Mouse (Mus musculus) spleen, adult 2 months (tissue): Measurements from ENCODE around the gene Gtf2f2.

Source experiments
- CTCF ChIP-seq: fragments of 200-500 bp; IDR thresholded peaks from 2 replicates; pipeline ENCODE4 v1.5.1; 2011; ENCODE audit warnings: mild to moderate bottlenecking, inconsistent platforms; ENCODE audit not compliant: insufficient read depth, insufficient read length, insufficient replicate concordance; ENCODE audit errors: extremely low read depth
- POLR2A ChIP-seq: fragments of 200-500 bp; IDR thresholded peaks from 2 replicates; pipeline ENCODE4 v1.6.1; 2011; ENCODE audit warnings: low read depth, low read length, inconsistent platforms

DNA sequence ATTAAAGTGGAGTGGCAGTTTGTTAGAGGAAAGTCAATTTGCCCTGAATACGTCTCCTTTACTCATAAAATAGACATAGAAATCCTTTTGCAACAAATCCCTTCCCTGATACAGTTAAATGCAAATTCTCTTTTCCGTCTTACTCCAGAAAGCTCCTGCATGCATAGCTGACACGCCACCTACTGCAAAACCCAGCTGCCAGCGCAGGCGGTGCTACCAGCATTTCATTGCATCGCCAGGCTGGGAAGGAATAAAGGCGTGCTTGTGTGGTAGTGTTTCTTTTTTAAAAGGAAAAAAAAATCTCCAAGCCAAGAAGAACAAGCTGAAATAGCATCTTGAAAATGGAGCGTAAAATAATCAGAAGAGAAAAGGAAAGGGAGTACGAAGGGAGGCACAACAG, 48.4 kb downstream of the Gtf2f2 start:
- TF ChIP-seq CTCF, result no peak
- TF ChIP-seq POLR2A, result no peak
